Mouse (Mus musculus) kidney, adult 2 months (tissue): Measurements from ENCODE around the gene 0610030E20Rik. TPM values are rescaled to one million over a fixed set of nuclear protein-coding genes. Genes with fewer than 3 reads are reported as not detected.

ENCODE experiments used
- DNase-seq: peaks from one replicate; pipeline ENCODE4 v3.0.0; 2021
- H3K27ac ChIP-seq: fragments of 200-500 bp; 2 replicates; pipeline ENCODE4 v1.5.1; 2012; ENCODE audit warnings: low read depth, low read length, control low read depth, inconsistent platforms; ENCODE audit not compliant: insufficient read depth
- H3K27me3 ChIP-seq: fragments of 200-500 bp; replicated peaks from 2 replicates; pipeline ENCODE4 v1.6.1; 2012; ENCODE audit warnings: mild to moderate bottlenecking, moderate library complexity, low read length, inconsistent platforms; ENCODE audit not compliant: control insufficient read depth, insufficient read depth
- H3K36me3 ChIP-seq: fragments of 200-500 bp; 2 replicates; pipeline ENCODE4 v1.6.1; 2012; ENCODE audit warnings: mild to moderate bottlenecking, moderate library complexity, low read length, inconsistent platforms; ENCODE audit not compliant: control insufficient read depth, insufficient read depth
- H3K4me1 ChIP-seq: fragments of 200-500 bp; 2 replicates; pipeline ENCODE4 v1.6.1; 2011; ENCODE audit warnings: low read length; ENCODE audit not compliant: control insufficient read depth, insufficient read depth
- H3K4me3 ChIP-seq: fragments of 200-500 bp; 2 replicates; pipeline ENCODE4 v1.5.1; 2011; ENCODE audit warnings: mild to moderate bottlenecking, low read depth, low read length, control low read depth; ENCODE audit not compliant: insufficient read depth
- CTCF ChIP-seq: fragments of 200-500 bp; conservative IDR thresholded peaks from 2 replicates; pipeline ENCODE4 v1.5.1; 2011; ENCODE audit warnings: low read depth, mild to moderate bottlenecking, control low read depth, low read length, moderate library complexity, mixed read lengths; ENCODE audit not compliant: insufficient read depth, insufficient read length
- POLR2A ChIP-seq: fragments of 200-500 bp; IDR thresholded peaks from one replicate; pipeline ENCODE4 v1.6.1; 2011; ENCODE audit warnings: low read depth, low read length, control low read depth
- WGBS: fragments of 180-500 bp; shearing (Covaris S2); methylation state at CpG from one replicate; pipeline ENCODE4 v1.1.7; 2018; 5-methylcytosine and 5-hydroxymethylcytosine counted together
- polyA plus RNA-seq: library from polyadenylated mRNA; depleted of rRNA; stranded (reverse); fragments of >200 nt; gene quantifications from 2 replicates; pipeline ENCODE4 v1.2.3, GENCODE M21; 2012; rRNA removed

Gene 0610030E20Rik
- polyA plus RNA-seq, 1 experiment: 15.1 TPM

GRCm38 (mm10) chr6:72396837-72397251 is 49.7 kb downstream of the 0610030E20Rik start:
- 70% methylated on average over 10 of the region's 10 CpGs for WGBS

DNA sequence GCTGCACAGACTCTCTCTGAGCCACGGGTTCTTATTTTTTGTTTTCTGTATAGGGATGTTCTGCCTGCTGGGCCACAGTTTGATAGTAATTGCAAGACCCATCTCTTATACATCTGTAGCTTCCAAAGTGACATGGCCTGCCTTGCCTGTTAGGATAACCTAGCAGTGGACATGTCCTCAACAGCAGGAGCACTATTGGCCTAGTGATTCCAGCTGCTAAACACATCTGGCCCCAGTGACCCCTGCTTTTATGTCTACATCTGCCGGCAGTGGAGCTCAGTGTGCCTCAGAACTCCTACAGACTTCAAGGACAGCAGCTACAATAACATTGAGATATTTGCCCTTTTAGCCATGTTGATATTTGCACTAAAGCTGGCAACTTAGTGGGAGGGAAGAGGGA is 52.9 kb downstream of the 0610030E20Rik start:
- Histone ChIP-seq H3K4me1 (peaks cover 5% of the 10 kb centered on the region), H3K27me3 (no peaks in the 10 kb centered on the region), H3K36me3 (no peaks in the 10 kb centered on the region), H3K4me3 (no peak overlapping the region), H3K27ac (no peak overlapping the region)
- 57% methylated on average over 2 of the region's 2 CpGs for WGBS
- no peak for TF ChIP-seq CTCF
- TF ChIP-seq POLR2A: no peak
- no peak for DNase-seq

More at GRCm38 (mm10) chr6:72396837-72397251, 49.7 kb downstream of the 0610030E20Rik start:
- Histone ChIP-seq H3K4me3 (no peak overlapping the region), H3K27me3 (no peaks in the 10 kb centered on the region), H3K4me1 (peaks cover 5% of the 10 kb centered on the region), H3K27ac (no peak overlapping the region), H3K36me3 (no peaks in the 10 kb centered on the region)
- DNase-seq: no peak
- TF ChIP-seq CTCF (no peak), POLR2A (no peak)

- Histone ChIP-seq H3K27ac (no peak overlapping the region), H3K27me3 (no peaks in the 10 kb centered on the region), H3K36me3 (no peaks in the 10 kb centered on the region), H3K4me1 (peaks cover 5% of the 10 kb centered on the region), H3K4me3 (no peak overlapping the region)
- WGBS: 18% methylated on average over 7 of the region's 7 CpGs
- peak; percentile 89 for DNase-seq
- TF ChIP-seq POLR2A (no peak), CTCF (peak; percentile 92)
Measured at GRCm38 (mm10) chr6:72401875-72402274, 54.8 kb downstream of the 0610030E20Rik start.

Other genes with a start within 250 kb of the 0610030E20Rik start
- gene St3gal5, start 249.7 kb upstream of the 0610030E20Rik start, polyA plus RNA-seq: 7.7 and 10.4 TPM in 2 replicates
- gene Atoh8, start 111.7 kb upstream of the 0610030E20Rik start, polyA plus RNA-seq: 7.7 and 10.1 TPM in 2 replicates
- not detected in 2 replicates for gene Sftpb, start 42.7 kb upstream of the 0610030E20Rik start, polyA plus RNA-seq
- 17.8 and 18.2 TPM in 2 replicates for gene Usp39, start 2.1 kb upstream of the 0610030E20Rik start, polyA plus RNA-seq
- 171 and 189 TPM in 2 replicates for gene Tmem150a, start 8.1 kb downstream of the 0610030E20Rik start, polyA plus RNA-seq
- gene Rnf181, start 19.6 kb downstream of the 0610030E20Rik start, polyA plus RNA-seq: 176 and 192 TPM in 2 replicates
- gene Vamp5, start 33.2 kb downstream of the 0610030E20Rik start, polyA plus RNA-seq: 48.7 and 60.1 TPM in 2 replicates
- gene Vamp8, start 43.4 kb downstream of the 0610030E20Rik start, polyA plus RNA-seq: 368 and 453 TPM in 2 replicates
- 17.9 and 21.9 TPM in 2 replicates for gene Ggcx, start 67.0 kb downstream of the 0610030E20Rik start, polyA plus RNA-seq
- 150 and 168 TPM in 2 replicates for gene Mat2a, start 92.2 kb downstream of the 0610030E20Rik start, polyA plus RNA-seq
- 0.09 and 0.12 TPM in 2 replicates for gene Sh2d6, start 174.4 kb downstream of the 0610030E20Rik start, polyA plus RNA-seq
- gene Capg, start 197.1 kb downstream of the 0610030E20Rik start, polyA plus RNA-seq: 64.3 and 70.9 TPM in 2 replicates